Mouse (Mus musculus) adipocyte (in vitro differentiated cells): Measurements from ENCODE around the gene Gm19345.

Experiments
- DNase-seq: peaks from one replicate; pipeline ENCODE4 v3.0.0-alpha.2; 2016; ENCODE audit warnings: low spot score

Gene Gm19345

DNA sequence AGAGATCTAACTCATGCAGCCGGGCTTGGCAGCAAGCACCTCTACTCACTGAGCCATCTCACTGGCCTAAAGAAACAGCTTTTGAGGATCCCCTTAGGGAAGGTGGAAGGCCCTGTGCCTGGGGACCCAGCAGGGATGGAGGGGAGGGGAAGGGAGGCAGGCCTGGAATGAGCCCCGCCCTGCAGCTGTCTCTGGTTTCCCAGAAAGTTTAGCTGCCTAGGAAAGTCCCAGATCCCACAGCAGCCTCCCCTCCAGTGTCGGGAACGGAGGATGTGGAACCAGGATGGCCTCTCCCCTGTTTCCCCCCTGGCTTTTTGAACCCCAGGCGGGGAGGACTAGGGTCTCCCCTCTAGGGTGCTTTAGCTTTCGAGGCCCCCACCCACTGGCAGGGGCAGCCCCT, 25.0 kb upstream of the Gm19345 start:
- DNase-seq: no peak

DNA sequence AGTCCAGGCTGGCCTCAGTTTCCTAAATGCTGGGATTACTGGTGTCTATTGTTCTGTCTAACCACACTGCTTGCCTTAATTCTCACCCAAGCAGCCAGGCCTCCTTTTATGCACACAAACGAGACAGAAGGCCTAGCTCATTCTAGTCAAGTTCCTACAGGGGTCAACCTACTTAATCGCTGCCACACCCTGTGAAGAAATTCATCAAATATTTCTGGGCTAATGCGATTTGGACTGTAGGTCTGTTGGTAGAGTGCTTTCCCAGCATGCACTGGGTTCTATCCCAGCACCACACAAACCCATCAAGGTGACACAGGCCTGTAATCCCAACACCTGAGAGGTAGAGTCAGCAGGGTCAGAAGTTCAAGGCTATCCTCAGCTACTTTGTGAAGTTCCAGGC, 22.1 kb upstream of the Gm19345 start:
- DNase-seq: no peak

DNA sequence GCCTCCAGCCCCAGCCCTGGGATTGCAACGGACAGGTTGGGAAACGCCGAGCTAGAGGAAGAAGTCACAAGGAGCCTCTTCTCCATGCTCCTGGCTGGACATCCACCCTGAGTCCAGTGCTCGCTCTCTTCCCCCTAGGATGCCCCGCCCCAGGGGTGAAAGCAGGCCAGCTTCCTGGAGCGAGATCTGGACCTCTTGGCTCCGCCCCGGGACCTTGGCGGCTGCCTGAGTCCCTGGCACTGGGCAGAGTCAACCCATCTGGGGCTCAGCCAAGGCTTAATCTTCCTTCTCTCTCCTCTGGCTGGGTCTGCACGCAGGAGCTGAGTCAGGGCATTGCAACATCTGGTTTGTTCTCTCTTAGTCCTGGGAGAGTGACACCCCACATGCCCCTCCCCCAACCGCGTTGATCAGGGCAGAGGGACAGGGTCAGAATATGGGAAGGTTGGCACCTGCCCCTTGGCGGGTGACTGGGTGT, 21.1 kb upstream of the Gm19345 start:
- peak; percentile 97 for DNase-seq

DNA sequence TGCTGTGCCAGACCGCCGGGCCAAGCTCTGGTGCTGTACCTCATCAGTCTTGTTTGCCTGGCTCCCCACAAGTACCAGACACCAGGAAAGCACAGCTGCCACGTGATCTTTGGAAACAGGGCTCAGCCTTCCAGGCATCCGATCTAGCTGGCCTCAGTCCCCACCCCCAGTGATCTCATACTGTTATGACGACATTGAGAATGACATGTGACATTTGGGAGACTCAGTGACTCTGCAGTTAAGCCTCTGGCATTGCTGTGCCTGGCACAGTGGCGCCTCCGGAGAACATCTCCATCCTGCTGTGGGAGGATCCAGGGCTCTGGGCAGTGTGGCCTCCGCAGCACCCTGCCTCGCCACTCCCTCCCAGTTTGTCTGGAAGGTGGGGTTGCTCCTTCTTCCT, 20.0 kb upstream of the Gm19345 start:
- DNase-seq: peak; percentile 60

DNA sequence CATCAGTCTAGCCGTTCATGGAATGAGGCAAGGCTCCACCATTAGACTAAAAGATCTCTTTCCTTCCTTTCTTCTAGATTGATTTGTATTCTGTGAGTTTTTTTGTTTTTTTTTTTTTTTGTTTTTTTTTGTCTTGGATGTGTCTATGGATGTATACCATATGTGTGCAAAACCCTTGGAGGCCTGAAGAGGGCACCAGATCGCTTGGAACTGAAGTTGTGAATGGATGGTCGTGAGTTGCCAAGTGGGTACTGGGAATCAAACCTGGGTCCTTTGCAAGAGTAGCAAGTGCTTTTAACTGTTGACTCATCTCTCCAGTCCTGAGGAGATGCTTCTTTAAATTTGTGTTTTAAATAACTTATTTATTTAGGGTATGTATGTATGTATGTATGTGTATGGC, 17.7 kb upstream of the Gm19345 start:
- DNase-seq: no peak

DNA sequence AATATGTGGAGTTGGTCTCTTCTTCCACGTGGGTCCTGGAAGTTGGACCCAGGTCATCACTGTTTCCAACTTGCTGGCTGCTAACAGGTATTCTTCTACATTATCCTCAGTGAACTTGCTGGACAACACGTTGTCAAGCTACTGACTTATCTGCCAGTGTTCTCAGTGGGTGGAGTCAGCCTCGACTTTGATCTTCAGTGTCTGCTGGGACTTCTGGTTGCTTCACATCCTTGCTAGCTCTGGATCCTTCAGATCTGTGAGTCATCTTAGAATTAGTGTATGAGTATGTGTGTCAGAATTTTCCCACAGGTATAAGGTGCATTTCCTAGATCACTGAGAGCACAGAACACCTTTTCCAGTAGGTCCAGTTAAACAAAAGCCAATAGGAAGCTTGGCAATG, 15.0 kb upstream of the Gm19345 start:
- no peak for DNase-seq

DNA sequence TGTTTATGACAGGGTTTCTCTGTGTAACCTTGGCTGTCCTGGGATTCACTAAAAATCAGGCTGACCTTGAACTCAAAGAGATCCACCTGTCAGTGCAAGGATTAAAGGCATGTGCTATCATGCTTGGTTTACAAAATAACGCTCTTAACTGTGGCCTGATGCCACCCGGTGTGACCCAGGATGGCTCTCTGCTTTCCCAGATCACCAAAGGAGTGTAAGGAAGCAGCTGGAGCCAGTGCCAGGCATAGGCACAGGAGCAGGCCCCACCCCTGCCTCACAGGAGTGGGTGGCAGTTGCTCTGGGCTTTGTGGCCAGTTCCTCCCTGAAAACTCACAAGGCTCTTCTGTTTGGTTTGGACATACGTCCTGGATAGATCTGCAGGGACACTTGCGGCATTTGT, 11.4 kb upstream of the Gm19345 start:
- DNase-seq: no peak

DNA sequence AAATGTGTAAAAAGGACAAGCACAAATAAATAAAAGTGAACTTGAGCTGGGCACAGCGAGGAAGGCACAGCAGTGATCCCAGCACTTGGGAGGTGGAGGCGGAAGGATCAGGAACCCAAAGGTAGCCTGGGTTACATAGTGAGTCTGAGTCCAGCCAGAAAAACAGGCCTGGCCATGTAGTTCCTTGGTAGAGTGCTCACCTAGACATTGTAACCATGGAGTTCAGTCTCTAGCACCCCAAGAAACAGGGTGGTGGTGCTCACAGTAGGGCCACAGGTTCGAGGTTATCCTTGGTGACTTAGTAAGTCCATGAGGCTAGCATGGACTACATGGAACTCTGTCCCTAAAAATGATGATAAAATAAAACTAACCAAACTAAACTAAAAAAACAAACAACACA, 10.9 kb upstream of the Gm19345 start:
- no peak for DNase-seq

DNA sequence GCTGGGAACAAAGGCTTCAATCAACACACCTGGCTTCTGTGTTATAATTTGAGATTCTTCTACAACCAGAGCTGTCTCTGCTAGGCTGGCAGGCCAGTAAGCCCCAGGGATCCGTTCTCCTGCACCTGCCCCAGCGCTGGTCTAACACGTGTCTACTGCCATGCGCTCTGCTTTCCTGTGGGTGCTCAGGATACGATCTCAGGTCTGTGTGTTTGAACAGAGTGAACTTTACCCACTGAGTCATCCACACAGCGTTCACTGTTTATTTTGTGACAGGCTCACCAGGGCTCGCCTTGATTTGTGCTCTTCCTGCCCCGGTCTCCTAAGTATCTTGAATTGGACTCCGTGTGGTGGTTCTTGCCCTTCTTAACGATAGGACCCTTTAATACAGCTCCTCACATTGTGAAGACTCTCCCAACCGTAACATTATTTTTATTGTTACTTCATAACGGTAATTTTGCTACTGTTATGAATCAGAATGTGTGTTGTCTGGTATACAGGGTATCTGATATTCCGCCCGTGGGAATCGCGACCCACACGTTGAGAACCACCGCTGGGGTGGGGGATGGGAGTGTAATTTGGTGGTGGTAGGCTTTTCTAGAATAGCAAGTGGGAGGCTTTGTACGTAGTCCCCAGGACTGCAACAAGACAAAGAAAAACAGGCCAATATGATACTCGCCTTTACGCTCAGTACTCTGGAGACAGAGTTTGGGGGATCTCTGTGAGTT, 10.0 kb upstream of the Gm19345 start:
- no peak for DNase-seq

DNA sequence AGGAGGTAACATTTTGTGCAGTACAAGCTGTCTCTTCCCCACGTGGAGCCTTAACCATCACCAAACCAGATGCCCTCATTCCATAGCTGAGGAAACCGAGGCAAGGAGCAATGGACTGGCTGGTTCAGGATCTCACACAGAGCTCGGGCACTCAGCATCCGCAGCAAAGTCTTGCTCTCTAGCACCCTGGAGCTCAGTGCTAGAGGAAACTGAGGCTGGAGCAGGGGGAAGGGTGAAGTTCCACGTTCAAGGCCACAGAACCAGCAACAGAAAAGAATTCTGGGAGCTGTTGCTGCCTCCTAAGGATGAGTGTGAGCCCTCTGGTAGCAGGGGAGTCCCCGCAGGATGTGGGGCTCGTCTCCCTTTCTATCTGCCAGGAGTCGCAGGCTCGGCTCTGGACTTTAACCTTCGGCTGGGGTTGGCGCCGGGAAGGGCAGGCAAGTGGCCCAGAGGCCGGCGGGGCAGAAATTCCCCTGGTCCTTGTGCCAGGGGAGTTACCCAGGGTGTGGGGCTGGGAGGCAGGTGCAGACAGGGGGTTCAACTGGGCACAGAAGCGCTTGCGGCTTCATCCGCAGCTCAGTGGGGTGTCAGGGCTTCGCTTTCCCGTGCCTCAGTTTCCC, 8.8 kb upstream of the Gm19345 start:
- DNase-seq: peak; percentile 12

DNA sequence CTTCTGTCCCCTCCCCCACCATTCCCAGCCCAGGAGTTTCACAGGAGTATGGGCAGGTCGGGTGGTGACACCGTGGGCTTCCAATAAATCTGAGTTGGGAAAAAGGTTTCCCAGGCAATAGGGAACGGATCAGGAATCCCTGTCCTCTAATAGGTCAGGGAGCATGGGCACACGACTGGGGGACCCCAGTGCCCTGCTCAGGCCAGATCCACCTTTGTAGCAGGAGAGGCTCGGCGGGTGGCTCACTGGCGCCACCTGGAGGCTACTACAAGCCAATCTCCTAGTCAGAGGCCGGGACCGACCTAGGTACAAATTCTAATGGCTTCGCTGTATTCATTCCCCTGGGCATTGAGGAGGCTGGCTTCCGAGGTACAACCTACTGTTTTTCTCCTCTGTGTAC, 8.2 kb upstream of the Gm19345 start:
- peak; percentile 49 for DNase-seq

DNA sequence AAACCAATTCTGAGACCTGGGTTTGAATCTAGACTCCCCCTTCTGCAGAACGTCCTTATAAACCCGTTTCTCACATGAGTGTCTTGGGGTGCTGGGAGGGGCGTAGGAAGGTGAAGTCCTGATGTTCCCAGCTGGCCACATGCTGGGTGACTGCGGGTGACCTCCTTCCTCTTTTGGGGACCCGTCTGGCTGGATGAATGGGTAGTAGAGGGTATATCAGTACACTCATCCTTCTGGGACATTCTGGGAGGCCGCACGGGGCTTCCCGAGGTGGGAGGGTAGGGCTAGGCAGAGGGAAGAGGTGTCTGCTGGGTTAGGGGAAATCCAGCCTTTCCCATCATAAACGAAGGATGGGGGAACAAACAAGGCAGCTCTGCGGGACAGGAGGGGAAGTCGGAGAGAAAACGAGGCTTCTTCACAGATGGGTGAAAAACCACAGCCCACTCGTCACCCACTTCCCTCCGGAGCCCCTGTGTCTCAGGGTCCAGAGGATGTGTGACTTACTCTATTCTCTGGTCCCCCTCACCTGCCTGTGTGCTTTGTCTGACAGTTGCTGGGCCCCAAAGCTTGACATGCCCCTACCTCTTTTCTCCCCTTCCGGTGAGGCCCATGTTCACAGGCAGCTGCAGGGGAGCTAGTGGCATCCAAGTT, 7.2 kb upstream of the Gm19345 start:
- DNase-seq: no peak

DNA sequence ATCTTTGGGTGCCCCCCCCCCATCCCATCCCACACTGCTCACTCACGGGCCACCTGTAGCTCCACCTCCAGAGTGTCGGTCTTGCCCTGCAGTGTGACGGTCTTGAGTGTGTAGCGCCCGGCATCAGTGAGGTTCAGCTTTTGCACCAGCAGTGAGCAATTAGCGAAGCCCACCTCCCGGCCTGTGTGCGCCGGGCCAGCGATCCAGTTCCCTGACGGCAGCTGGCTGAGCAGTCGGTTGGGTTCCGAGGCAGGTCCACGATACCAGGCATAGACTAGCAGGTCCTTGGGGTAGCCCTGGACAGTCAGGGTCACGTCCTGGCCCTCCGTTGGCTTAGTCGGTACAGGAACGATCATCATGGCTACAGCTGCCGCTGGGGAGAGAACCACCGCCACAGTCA, 1.7 kb downstream of the Gm19345 start:
- no peak for DNase-seq

DNA sequence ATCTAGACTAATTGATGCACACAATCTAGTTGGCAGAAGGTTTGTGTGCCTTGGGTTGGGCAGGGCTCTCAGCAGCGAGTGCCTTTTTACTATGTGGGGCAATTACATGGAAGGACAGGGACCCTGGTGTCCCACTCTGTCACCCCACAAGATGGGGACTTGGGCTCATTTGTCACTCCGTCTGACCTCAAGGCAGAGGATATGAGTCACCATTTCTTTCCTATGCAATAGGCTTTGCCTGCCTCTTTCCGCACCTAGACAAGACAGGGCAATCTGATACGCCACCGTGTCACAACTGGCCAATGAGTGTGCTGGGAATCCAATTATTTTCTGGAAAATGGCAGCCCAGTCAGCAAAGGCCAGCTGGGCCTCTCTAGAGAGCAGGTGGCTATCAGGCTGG, 3.9 kb downstream of the Gm19345 start:
- no peak for DNase-seq

DNA sequence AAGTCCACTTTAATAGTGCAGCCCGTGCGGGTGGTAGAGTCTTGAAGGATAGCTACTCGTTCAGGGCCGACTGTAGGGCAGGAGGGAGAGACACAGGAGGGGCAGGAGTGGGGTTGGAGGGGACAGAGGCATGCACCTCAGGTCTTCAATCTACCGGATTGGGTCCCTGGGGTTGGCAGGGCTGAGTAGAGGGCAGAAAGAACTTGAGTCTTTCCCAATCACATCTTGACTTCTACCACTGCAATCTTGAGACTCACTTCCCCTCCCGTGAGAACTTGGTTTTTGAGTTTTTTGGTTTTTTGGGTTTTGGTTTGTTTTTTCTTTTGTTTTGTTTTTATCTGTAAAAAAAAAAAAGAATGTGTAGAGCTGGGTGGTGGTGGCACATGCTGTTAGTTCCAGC, 4.5 kb downstream of the Gm19345 start:
- DNase-seq: no peak

DNA sequence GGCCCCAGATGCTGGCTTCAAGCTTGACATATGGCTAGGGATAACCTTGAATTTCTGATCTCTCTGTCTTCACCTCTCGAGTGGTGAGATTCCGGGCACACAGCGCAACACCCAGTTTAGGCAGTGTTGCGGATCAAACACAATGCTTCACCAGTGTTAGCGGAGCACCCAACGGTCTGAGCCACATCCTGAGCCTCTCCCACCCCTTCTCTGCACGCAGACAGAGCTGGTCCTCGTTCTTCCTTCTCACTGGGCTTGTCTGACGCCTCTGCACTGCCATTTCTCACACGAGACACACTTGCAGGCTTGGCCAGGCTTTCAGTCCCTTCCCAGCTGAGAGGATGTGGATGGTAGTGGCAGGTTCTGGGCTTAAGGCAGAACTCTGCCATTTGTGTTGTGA, 7.9 kb downstream of the Gm19345 start:
- DNase-seq: no peak

DNA sequence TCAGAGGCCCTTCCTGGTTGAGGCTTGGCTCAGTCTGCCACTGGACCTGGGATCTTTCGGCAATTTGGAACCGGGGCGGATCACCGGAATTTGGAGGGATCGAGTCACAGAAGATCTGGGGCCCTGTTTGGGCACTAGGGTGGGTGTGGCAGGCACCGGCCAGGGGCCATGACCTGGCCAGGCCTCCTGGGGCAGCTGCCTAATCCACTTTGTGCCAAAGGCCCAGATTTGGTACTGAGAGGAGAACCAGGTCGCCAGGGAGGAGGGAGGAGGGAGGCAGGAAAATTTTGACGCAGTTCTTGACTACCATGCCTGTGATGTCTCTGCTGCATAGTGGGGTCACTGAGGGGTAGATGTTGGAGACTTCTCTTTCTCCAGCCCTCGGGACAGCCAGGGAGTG, 9.4 kb downstream of the Gm19345 start, which contains the start of gene Ceacam16:
TSS of gene Ceacam16 (minus strand) at position 101 of the 400 bp plus-strand sequence.
- DNase-seq: no peak

DNA sequence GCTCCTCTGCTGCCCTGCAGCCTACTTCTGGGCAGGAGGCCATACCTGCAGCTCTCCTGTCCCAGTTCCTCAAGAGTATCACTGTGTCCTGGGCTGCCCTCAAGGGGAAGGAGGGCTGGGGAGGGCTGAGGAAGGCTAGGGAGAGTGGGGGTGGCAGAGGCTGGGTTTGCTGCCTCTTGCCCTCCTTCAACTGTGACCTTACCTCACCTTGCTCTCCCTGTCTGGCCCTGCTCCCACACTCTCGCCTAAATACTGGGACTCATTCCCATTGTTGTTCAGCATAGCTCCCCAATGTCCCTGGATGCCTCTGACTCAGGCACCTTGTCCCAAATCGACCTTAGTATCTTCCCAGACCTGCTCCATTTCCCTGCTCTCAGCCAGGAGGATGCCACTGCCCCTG, 12.4 kb downstream of the Gm19345 start:
- DNase-seq: no peak

DNA sequence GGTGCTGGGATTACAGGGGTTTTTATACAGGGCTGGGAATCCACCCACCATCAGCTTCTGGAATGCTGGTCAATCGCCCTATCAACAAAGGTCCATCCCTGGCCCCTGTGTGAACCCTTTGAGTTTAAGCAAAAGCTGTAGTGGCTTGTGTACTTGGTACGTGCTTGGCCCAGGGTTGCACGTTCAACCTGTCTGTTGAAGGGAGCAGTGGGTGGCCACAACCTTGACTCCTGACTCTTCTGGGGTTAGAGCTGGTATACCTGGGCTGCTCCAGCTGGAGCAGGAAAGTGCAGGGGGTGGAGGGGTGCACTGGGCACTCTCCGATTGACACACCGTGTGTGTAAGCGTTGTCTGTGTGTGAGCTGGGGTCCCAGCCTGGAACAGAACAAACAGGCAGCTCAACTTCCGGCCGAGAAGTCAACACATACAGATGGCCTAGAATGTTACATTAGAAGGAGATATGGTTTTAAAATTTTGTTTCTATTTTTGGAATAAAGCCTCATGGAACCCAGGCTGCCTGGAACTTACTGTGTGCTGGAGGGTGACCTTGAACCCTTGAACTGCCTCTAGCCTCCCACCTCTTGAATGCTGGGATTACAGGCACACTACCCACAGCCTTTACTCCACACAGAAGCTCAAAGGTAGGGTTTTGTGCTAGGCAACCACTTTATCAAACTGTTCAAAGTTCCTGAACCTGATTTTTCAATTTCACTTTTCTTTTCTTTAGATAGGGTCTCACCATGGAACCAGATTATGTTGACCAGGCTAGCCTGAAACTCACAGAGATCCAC, 13.6 kb downstream of the Gm19345 start:
- DNase-seq: no peak

DNA sequence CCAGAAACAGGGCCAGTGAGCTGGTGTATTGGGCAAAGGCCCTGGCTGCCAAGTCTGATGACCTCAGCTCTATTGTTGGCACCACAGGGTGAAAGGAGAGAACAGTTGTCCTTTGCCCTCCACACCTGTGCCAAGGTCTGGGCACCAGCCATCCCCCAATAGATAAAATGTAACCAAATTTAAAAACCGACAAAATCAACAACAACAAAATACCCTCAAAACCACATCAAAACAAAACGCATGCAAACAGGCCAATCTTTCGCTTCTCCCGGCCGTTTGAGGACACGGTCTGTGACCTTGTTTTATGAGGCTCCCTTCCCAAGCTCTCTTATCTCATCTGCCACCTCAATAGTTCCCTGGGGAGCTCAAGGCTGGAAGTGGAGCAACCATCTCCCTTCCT, 14.7 kb downstream of the Gm19345 start:
- DNase-seq: no peak

DNA sequence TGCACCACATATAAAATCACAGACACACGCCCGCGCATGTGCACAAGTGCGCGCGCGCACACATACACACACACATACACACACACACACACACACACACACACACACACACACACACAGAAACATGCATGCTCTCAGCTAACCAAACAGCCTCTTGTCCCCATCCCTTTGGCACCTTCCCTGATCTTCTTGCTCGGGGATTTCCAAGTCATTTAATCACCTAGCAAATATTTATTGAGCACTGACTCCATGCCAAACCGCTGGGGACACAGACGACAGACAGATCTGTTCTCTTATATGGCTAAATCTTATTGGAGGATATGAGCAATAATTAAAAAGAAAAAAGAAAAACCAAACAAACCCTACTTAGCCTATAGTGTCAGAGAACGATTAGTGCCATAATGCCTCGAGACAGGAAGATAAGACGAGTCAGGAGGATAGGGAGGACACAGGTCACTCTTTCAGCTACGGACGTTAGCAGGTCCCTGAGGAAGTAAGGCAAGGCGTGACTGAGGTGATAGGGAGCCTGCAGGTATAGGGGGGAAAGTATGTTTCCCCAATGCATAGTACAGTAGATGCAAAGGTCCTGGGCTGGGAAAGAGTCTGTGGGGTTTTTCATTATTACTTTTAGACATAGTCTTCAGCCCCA, 16.1 kb downstream of the Gm19345 start:
- no peak for DNase-seq

DNA sequence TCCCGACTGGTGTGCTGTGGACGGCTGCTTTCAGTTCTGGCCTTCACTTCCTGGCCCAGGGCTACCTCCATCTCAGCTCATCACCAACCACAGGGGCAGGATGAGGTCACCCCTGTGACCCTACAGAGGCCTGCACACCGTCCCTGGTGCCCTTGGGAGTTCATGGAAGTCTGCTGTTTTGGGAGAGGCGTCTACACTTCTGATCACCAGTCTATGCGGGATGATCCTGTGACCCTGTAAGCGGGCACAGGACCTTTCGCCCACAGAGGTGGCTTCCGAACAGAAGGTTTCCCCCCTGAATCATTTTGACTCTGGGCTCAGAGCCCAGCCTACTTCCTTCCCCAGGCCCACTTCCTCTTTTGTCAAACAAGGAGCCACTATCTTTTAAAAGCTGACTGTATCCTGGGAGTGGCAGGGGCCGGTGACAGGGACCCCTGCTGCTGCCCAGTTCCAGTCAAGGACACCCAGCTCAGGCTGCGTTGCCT, 19.4 kb downstream of the Gm19345 start:
- no peak for DNase-seq
